Mouse (Mus musculus) G1E (cell line): Measurements from ENCODE around the gene Pip5k1a.

Experiments used
- CTCF ChIP-seq: IDR thresholded peaks from 2 replicates; pipeline ENCODE4 v1.5.1; 2012; ENCODE audit warnings: low read depth, low read length, inconsistent platforms, mixed read lengths
- TAL1 ChIP-seq: conservative IDR thresholded peaks from 2 replicates; pipeline ENCODE4 v1.6.1; 2012; ENCODE audit warnings: low read depth, low read length, inconsistent platforms, mixed read lengths

DNA sequence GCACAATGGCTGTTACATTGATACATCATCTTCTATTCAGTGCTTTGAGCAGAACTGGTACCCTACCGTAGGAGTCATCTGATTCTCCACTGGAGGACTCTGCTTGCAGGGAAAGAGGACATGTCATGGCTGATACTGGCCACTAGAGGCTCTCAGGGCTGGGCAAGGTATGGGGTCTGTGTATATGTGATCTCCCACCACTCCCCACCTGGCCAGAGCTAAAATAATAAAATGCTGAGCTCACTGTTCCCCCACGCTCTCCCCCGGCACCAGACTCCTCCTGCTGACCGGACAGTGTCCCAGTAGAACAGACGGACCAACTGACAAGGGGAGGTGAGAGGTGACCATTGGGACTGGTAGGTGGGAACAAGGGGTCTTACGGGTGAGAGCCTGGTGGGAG, 17.5 kb upstream of the Pip5k1a start, which contains the start of gene Tmod4:
- TF ChIP-seq CTCF (peak; percentile 91), TAL1 (no peak)
